Mouse (Mus musculus) liver, postnatal 0 days (tissue): ENCODE measurements around the gene Tmem129.

Experiments
- CTCF ChIP-seq: sonication (generic); IDR thresholded peaks from 2 replicates; pipeline ENCODE4 v1.5.1; 2016; ENCODE audit warnings: antibody characterized with exemption, low read depth
- EP300 ChIP-seq: IDR thresholded peaks from 2 replicates; pipeline ENCODE4 v1.6.1; 2016; ENCODE audit warnings: antibody characterized with exemption, low read depth, mild to moderate bottlenecking

DNA sequence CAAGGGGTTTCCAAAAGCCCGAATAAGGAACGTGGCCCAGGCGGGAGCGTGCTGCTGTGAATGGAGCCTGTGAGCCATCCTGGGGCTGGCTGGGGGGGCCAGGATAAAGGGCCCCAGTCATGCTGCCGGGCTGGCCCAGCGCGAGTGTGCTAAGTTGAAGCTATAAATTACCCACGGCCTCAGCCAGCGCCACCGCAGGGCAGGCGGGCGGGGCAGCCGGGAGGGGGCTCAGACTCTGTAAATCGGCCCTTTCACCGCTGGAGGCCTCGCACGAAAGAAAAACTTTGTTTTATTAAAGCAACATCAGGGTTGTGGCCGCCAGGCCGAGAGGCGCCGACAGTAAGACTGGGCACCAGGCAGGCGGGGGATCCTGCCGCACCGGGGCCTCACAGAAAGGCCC lies 34.2 kb upstream of the Tmem129 start:
- TF ChIP-seq CTCF (no peak), EP300 (no peak)
